Mouse (Mus musculus): Measurements from ENCODE around the gene Rasal1.

Gene Rasal1

DNA sequence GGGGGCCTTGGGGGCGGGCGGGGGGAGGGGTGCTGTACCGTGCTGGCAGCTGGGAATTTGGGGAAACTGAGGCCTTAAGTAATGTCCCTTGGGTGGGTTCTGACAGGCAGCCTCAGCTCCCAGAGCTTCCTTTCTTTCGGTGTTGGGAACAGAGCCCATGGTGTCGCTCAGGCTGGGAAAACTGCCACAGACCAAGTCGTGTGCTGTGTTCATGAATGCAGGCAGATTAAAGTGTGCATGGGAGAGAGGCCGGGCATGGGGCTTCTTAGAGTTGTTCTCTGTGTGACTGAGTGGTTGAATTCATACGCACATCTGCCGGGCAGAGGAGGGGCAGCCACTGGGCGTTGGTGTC, 26.8 kb upstream of the Rasal1 start:
- no peak for DNase-seq (ENCODE audit: low read depth, low spot score)

DNA sequence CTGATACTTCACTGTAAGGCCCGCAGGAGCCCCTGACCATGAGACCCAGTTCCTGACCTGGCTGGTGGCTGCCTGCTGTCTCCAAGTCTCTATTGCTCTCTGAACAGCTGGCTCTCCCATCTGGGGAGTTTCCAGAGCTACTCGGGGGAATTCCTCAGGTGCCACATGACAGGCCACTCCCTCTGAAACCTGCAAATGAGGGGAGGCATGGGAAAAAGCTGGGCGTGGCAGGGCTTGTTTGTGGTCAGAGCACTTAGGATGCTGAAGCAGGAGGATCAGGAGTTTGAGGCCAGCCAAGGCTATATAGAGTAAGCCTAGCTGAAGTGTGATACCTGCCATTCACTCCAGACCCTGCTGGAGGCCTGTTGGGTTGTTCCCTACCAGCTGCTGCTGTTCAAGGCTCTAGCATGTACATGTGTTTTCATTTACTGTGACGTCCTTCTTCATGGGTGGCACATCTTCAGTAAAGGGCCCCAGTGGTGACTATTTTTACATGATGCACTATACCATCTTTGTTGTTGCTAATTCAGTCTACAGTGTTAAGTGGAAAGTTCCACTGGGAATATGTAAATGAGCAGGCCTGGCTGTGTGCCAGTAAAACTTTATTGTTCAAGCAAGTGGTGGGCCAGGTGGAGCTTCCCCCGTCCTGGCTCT, 26.3 kb upstream of the Rasal1 start:
- no peak for DNase-seq (ENCODE audit: low read depth, low spot score)

- DNase-seq (ENCODE audit: low read depth, low spot score) = no peak
Observed at GRCm38 (mm10) chr5:120624427-120624826, 24.2 kb upstream of the Rasal1 start.

DNA sequence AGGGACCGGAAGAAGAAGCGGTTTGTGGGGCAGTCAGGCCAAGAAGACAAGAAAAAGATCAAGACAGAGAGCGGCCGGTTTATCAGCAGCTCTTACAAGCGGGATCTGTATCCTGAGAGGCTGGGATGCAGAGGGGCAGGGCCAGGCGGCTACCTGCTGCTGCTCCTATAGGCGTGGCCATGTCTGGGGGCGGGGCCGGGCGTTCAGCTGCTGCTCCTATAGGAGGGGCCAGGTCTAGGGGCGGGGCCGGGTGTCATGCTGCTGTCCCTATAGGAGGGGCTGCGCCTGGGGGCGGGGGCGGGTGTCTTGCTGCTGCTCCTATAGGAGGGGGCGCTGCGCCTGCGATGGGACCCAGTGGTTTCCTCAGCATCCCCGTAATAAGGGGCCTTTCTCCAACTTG, 22.2 kb upstream of the Rasal1 start:
- no peak for DNase-seq (ENCODE audit: low read depth, low spot score)

DNA sequence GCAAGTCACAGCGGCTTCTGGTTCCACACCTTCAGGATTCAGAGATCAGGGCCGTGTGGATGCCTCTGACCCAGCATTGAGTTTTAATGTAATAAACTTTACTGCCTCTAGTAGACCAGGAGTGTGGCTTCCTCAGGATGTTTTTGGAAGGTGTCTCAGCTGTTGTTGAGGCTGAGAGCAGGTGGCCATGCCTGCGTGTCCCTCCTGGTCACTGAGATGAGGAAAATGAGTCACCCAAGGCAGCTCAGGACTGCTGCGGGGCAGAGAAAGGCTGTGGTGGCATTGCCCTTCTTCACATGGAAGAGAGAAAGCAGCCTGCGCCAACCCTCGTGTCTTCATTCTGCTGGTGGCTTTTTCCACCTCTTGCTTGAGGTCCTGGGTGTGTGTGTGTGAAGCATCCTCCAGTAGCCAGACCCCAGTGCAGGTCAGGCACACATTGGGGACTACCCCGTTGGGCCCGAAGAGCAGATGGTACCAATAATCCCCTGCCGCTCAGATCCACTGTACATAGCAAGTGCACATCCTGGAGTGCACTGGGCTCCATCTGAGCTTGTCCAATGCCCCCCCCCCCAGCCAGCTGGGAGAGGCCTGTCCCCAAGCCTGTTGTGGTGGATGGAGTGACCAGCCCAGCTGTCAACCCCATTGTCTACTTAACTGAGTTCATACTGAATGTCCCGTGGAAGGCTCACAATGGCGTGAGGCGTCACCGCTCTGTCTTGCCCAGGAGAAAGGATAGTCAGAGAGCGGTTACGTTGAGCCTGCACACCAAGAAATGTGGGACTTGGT, 20.9 kb upstream of the Rasal1 start:
- no peak for DNase-seq (ENCODE audit: low read depth, low spot score)

- DNase-seq (ENCODE audit: low read depth, low spot score) = no peak
Observed at GRCm38 (mm10) chr5:120628624-120629023, 20.0 kb upstream of the Rasal1 start.

DNA sequence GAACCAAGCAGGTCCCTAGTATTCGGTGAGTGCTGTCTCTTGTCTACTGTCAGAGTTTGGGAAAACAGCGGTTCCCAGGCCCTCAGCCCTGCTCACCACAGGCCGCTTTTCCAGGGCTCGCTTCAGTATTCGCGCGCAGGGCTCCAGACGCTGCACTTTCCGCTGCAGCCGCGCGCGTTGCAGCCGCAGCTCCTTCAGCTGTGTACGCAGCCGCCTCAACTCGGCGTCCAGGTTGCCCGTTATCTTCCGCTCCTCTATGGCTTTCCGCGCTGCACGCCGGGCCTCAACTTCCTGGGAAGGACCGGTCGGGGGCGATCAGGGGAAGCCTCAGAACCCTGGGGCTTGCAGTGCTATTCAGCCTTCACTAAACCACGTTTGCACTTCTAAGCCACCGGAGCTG, 17.5 kb upstream of the Rasal1 start:
- DNase-seq (ENCODE audit: low read depth, low spot score) = no peak

DNA sequence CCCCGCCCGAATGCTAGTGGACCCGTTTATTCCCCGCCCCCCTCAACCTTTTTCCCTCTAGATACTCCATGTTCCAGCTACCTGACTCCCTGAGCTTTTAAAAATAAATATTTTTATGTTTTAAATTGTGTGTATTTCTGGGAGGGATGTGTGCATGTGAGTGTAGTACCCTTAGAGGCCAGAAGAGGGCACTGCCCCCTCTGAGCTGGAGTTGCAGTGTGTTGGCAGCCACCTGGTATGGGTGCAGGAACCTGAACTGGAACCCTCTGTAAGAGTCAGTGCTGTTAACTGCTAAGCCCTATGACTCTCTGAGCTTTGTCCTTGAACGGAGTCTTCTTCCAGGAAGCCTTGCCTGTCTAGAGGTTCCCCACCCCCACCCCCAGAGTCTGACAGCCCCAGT, 16.7 kb upstream of the Rasal1 start:
- no peak for DNase-seq (ENCODE audit: low read depth, low spot score)

DNA sequence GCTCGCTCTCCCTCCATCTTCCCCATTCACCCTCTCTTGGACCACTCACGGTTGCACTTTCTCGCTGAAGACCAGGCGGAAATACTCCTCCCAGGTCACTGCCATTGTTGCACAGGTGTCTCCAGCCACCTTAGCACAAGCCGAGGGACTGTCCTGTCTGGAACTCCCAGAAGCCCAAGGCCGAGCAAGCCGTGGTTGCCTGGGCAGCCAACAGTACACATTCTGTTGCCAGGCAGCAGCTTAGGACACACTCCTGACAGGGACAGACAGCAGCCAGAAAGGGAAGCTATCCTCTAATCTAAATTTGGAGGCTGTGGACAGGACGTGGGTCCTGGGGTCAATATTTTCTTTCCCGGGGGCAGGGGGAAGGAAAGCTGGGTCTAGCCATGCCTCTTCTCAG, 14.5 kb upstream of the Rasal1 start, which contains the start of gene Cfap73:
Gene Cfap73 (minus strand): TSS at position 105 of the 400 bp plus-strand sequence.
- no peak for DNase-seq (ENCODE audit: low read depth, low spot score)

DNA sequence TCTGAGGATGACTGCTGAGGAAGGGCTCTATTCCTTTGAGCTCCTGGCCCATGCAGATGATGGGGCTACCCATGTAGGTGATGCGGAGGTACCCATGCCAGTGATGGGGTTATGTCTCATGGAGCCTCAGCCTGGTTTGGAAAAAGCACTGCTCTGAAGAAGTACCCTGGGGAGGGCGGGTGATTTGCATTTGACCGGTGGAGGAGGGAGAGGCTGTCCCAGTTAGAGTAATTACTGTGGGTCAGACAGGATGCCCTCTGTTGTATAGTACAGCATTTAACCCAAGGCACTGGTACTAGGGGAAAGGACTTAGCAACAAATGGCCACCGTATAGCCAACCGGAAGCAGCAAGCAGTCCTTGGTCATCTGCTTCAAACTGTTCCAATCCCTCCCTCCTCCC, 13.8 kb upstream of the Rasal1 start:
- DNase-seq (ENCODE audit: low read depth, low spot score) = no peak

GRCm38 (mm10) chr5:120635633-120636032, 13.0 kb upstream of the Rasal1 start:
- no peak for DNase-seq (ENCODE audit: low read depth, low spot score)

GRCm38 (mm10) chr5:120640094-120640493, 8.5 kb upstream of the Rasal1 start:
- DNase-seq (ENCODE audit: low read depth, low spot score) = no peak

DNA sequence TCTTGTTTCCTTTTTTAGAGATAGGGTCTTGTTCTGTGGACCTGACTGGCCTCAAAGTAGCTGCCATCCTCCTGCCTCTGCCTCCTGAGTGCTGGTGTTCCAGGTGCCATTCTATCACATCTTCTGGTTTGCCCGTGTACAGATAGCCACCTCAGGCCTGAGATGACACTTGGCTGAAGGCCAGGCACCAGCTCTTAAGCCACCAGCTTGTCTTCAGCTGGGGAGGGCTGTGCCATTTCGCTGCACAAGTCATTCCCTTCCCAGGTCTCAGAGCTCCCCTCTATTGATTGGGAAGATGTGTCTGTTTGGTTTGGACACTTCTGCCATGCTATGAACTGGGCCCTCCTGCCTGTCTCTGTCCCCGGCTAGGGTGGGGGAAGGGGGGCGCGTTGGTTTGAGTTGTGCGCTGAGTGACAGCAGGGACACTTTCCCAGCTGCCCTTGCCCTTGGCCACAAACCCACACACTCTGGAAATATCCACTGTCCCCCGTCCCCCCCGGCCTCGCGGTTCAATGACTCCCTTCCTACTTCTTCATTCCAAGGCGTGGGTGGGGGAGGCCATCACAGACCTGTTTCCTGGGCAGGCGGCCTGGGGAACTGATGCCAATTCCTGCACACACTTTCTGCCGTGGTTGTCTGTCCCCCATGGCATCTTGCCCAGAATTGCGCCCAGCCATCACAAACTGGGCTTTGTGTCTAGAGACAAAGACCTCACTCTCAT, 5.1 kb upstream of the Rasal1 start:
- no peak for DNase-seq (ENCODE audit: low read depth, low spot score)

- DNase-seq (ENCODE audit: low read depth, low spot score) = no peak
Observed at GRCm38 (mm10) chr5:120644227-120644626, 4.4 kb upstream of the Rasal1 start.

DNA sequence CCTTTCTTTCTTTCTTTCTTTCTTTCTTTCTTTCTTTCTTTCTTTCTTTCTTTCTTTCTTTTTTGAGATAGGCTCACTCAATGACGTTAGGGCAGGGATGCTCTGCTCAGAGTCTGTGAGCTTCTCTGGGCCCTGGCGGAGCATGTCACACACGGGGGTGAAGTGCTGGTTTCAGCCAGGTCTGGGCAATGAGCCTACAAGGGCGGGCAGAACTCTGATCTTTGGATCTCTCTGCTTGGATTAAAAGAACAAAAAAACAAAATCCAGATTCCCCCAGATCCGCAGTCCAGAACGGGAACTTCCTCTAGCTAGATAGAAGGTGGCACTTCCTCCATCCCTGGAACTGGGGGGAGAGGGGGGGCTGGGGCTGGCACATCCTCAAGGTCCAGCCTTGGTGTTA, 2.8 kb upstream of the Rasal1 start:
- no peak for DNase-seq (ENCODE audit: low read depth, low spot score)

GRCm38 (mm10) chr5:120647361-120647760, 1.3 kb upstream of the Rasal1 start:
- DNase-seq (ENCODE audit: low read depth, low spot score) = no peak

DNA sequence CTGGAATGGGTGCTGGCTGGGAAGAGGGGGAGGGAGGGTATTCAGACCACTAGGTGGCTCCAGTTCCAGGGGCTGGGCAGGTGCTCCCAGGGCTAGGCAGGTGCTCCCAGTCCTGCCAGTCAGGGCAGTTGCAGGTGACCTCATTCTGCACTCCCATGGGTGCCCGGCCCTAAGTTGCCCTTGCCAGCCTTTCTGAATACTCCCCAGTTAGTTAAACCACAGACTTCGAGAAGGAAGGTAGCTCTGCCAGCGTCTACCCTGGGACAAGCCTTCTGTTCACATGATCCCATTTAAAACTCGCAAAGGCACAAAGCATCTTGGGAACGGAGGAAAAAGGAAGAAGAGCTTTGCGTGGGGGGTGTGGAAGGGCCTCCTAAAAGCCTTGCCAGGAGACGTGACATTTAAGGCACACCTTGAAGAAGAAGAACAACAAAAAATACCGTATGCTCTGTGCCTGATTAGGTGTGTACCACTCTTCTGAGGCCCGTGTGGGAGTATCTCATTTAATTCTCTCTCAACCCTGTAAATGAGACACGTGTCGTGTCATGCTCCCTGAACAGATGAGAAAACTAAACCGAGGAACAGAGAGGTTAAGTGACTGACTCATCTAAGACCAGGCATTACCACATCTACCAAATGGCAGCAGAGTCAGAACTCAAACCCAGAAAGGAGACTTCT, 659 bp upstream of the Rasal1 start:
- DNase-seq (ENCODE audit: low read depth, low spot score) = no peak

GRCm38 (mm10) chr5:120649374-120649933, 842 bp downstream of the Rasal1 start:
- no peak for DNase-seq (ENCODE audit: low read depth, low spot score)

DNA sequence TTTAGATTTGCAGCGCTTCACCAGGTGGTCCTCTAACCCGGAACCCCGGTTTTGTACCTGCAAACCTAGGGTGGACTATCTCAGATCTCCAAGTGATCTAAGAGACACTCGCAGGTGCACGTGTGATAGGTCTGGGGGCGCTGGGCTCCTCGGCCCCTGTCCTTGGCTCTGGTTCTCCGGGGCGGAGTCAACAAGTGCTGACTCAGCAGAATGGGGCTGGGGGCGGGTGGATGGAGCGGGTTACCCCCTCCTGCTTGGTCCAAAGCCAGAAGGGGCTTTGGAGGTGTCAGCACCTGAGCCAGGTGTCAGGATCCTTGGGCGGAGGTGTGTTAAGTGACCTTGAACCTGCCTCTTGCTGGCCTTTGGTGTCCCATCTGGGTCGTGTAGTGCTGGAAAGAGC, 1.3 kb downstream of the Rasal1 start:
- DNase-seq (ENCODE audit: low read depth, low spot score) = no peak

- DNase-seq (ENCODE audit: low read depth, low spot score) = no peak
Observed at GRCm38 (mm10) chr5:120651230-120651629, 2.6 kb downstream of the Rasal1 start.

DNA sequence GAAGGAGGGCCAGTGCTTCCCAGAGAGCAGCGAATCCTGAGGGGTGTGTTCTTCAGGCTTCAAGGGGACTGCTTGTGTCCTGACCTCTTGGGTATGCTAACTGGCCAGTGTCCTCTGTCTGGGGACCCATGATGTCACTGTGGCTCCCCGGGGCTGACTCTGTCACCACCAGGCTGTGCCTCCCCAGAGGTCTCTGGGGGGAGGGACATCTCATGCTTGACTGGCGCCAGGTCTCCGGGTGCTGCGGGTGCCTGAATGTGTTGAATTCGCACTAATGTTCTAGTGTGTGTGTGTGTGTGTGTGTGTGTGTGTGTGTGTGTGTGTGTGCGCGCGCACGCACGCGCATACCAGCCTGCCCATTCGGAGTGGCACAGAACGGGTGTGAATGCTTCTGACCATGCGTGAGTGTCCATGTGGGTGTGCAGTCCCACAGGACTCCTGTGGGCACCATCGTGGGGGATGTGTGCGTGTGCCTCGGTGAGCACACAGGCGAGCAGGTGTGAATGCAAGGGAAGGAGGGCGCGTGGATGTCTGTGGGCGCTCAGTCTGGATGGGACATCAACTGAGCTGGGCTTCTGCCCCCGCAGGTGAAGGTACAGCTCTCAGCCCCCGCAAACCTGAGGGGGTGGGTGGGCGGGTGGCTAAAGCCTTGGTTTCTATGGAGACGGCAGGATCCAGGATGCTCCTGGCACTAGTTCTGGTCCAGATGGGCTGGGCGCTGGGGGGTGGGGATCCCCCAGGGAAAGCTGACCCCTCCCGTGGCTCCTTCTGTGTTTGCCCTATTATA, 4.5 kb downstream of the Rasal1 start:
- DNase-seq (ENCODE audit: low read depth, low spot score) = no peak
